Mouse (Mus musculus) testis, adult 2 months (tissue): ENCODE results near the gene Ddx46.

Experiments
- CTCF ChIP-seq: fragments of 200-500 bp; IDR thresholded peaks from 2 replicates; pipeline ENCODE4 v1.5.1; 2012; ENCODE audit warnings: low read depth, mild to moderate bottlenecking, inconsistent platforms, low read length, moderate library complexity; ENCODE audit not compliant: control insufficient read depth, insufficient read depth, insufficient replicate concordance
- POLR2A ChIP-seq: fragments of 200-500 bp; IDR thresholded peaks from 2 replicates; pipeline ENCODE4 v1.6.1; 2012; ENCODE audit warnings: low read depth, mild to moderate bottlenecking, inconsistent platforms, low read length, moderate library complexity; ENCODE audit not compliant: control insufficient read depth

DNA sequence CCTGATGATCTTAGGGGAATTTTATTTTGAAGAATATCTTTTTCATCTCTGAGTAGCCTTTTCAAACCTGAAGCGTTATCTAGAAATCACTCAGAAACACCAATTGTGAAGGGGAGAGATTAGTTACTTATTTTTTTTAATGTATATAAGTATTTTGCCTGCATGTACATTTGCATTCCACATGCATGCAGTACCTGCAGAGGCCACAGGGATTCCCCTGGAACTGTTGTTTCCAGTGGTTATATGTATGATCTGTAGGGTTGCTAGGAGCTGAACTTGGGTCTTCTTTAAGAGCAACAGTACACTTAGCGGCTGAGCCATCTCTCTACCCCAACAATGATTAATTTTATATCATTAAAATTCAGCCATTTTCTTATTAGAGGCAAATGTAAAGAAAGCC is 9.7 kb downstream of the Ddx46 start:
- TF ChIP-seq CTCF (no peak), POLR2A (no peak)
